Mouse (Mus musculus) erythroblast, adult 5-6 weeks (primary cell): ENCODE data around the gene Ptprn2. TPM values are rescaled to one million over a fixed set of nuclear protein-coding genes. Genes with fewer than 3 reads are reported as not detected.

ENCODE experiments used
- ATAC-seq: replicated peaks from 2 replicates; pipeline ENCODE4 v1.8.0; 2016; ENCODE audit warnings: moderate number of reproducible peaks, mild to moderate bottlenecking, moderate TSS enrichment, inconsistent platforms; ENCODE audit not compliant: poor library complexity, low FRiP score, severe bottlenecking
- total RNA-seq, 2 experiments: library from RNA; stranded (forward) in 1 of 2; stranded (reverse) in 1 of 2; fragments of 150-400 nt in 1 of 2; fragments of 200-764, 138-1000 nt in 1 of 2; gene quantifications; 2 replicates each; pipeline versions ENCODE4 v1.2.3 to v1.2.4; 2015 to 2017; ENCODE audit warnings: low replicate concordance in 2 of 2

The Ptprn2 gene
- total RNA-seq, 2 experiments from 2014 or later: not detected

DNA sequence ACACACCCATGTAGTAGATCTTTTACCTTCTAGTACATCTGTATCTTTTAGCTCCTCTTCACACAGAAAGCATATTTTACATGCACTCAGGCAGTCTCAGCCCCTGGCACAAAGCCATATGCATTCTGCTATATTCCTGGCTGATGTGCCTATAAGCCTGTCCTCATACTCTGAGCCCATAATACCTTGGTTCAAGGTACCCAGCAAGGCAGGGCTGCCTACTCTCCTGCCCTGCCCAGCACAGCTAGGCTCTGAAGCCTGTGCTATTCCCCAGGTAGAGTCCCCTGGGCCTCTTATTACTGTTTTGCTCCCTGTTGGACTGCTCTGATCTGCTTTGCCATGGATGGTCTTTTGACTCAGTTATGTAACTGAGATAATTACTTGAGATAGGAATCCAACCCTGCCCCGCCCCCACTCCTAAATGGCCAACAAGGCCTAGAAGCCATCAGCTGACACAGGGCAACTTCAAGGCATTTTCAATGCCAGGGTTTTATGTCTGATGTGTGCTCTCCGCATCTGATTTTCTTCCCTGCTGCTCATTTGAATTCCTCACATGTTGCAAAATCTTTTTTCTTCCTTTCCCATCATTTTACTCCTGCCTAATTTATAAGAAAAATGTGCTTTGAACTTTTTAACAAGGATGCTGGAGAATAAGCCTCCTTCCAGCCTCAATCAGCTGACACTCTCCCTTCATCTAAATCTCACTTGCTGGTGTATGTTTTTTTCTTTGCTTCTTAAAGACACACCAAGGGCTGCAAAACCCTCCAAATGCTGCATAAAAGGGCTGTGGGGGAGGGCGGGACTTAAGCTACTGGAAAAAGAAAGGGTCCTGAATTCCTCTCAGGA is 598.6 kb downstream of the Ptprn2 start:
- no peak for ATAC-seq

DNA sequence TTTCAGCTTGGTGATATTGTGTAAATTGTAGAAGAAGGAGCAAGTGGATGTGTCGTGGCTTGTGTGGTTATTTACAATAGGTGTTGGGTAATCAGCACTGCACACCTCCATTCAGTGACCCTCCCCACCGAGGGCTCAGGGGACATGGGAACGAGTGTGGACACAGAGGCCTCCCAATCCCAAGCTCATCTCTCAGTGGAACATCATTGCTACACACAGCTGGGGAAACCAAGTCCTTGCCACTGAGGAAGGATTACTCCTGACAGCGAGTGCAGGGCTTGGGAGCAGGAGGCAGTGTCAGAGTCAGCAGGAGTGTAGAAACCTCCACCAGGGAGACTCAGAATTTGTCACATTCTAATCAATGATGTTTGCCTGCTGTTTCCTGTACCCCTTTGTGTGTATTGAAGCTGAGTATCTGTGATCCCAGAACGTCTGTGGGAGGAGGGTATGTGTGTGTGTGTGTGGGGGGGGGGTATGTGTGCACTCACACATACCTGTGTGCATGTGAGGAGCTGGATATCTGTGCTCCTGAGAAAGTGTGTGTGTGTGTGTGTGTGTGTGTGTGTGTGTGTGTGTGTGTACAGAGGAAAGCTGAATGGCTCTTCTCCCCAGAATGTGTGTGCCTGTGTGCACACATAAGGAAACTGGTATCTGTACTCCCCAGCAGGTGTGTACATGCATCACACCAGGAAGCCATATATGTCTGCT is 599.3 kb downstream of the Ptprn2 start:
- no peak for ATAC-seq

DNA sequence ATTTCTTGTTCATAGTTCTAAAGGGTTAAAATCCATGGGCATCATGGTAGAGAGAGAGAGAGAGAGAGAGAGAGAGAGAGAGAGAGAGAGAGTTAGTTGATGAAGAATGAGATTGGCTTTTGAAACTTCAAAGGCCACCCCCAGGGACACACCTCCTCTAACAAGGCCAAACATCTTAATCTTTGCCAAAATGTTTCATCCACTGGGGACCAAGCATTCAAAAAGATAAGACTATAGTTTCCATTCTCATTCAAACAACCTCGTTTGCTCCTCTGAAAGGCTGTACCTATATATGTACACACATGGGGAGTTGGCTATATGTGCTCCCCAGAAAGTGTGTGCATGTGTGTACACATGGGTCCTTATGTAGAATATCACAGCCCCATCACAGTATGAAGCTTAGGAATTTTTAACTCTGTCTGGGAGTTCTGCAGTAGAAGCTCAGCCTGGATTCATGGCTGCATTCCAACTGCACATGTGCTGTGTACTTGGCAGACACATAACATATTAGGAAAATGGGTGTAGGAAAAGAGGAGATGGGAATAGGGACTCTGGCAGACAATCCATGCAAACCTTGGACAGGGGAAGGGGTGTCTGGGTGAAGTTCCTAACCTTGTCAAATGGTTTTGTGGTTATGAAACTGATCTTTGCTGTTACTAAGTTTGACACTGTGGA is 600.3 kb downstream of the Ptprn2 start:
- ATAC-seq: no peak

DNA sequence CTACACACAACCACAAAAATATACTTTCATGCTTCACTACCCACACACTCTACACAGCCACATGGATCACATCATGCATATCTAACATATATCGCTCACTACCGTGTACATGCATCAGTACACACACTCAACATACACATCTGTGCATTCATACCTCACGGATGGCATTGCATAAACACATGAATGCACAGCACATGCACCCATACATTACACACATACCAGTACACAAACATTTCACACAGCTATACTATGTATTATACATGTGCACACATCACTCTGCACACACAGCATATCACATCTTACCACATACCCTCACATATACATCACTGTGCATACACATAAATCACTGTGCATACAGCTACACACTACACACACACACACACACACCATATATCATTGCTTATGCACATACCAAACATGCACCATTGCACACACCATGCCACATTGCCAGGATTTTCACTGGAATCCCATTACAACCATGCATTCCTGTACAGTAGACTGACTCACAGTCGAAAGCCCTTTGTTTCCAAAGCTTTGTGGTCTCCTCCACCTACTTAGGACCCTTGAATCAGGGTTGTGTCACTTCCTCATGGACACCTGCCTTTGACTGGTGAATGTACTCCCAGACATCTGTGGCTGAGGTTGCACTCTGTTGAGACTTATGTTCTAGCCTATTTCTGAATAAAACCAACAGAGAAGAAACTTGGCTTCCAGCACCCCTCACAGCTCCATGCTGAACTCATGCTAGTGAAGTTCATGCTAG is 607.0 kb downstream of the Ptprn2 start:
- no peak for ATAC-seq

DNA sequence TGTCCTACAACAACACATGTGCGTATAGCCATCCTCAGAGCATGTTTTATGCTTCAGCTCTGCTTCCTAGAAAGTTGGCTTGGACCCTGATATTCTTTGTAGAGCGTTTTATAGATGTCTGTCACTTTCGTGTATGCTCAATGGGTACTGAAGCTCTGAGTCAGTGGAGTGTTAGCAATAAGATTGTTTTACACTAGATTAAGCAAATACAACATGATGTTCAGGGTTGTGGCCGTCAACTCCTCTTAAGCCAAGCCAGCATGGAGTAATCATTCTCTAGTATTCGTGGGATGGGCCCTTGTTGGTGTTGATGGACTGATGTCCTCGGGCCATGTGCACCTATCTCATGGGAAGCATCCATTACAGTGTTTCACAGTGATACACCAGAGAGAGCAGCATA is 610.4 kb downstream of the Ptprn2 start:
- ATAC-seq: no peak

GRCm38 (mm10) chr12:117098295-117098694 is 612.8 kb downstream of the Ptprn2 start:
- no peak for ATAC-seq

- ATAC-seq: no peak
These were observed 621.2 kb downstream of the Ptprn2 start for GRCm38 (mm10) chr12:117106696-117107095.

- ATAC-seq: no peak
These were observed 621.7 kb downstream of the Ptprn2 start for GRCm38 (mm10) chr12:117107143-117107616.

DNA sequence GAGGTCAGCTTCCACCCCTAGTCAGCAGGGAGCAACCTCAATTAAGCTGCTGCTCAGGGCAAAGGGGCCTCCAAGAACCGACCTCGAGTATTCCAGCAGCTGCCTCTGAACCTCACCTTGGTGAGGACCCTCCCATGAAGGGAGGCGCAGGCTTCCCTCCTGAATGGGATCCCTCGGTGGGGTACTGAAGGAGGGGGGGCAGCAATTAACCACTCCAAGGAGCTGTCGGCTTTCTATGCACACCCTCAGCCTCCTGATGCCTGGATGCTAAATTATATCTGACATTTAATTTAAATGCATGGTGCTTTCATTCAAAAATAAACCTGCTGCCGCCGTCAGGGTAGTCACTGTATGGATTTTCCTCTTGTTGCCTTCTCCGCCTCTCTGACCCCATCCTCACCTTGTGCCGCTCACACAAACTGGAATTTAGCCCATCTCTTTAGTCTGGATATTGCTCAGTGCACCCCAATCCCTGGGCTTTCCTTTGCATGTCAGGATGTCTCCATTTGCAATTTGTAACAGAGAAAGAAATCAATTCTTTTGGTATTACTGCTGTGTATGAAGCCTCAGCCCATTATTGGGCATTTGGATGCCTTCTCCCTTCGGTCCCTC is 629.8 kb downstream of the Ptprn2 start:
- ATAC-seq: no peak

GRCm38 (mm10) chr12:117127078-117127477 is 641.6 kb downstream of the Ptprn2 start:
- no peak for ATAC-seq

DNA sequence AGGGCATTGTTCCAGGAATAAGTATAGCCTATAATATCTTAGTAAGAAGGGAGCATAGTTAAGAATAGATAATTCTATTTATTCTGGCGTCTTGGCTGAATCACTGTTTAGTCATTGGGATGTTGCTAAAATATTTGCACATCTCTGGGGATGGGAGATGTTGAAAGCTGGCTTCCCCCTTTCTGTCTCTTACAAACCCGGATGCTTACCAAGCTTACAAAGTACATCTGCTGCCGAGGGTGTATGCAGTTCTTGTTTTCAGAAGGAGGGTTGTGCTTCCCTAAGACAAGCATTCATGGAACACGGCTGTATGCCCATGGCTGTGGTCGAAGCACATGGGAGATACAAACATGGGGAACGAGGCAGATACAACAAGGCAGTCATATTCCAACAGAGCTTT is 642.0 kb downstream of the Ptprn2 start:
- ATAC-seq: no peak

- ATAC-seq: no peak
These were observed 646.6 kb downstream of the Ptprn2 start for GRCm38 (mm10) chr12:117132095-117132494.

DNA sequence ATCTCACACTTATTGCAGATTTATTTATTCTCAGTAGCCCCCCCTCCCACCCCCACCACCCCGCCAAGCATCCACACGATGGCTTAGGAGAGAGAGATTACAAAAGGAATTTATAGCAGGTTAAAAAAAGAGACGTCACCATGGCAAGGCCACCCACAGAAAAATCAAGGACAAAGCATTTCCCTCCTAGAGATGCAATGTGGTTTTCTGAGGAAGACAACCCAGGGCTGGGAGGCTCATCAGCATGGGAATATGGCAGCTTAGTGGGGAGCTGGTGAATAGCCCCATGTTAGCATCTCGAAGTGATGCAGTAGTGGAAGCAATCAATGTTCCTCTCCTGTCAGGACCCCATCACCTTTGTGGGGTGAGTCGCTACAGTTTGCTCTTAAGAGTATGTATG is 649.7 kb downstream of the Ptprn2 start:
- no peak for ATAC-seq

DNA sequence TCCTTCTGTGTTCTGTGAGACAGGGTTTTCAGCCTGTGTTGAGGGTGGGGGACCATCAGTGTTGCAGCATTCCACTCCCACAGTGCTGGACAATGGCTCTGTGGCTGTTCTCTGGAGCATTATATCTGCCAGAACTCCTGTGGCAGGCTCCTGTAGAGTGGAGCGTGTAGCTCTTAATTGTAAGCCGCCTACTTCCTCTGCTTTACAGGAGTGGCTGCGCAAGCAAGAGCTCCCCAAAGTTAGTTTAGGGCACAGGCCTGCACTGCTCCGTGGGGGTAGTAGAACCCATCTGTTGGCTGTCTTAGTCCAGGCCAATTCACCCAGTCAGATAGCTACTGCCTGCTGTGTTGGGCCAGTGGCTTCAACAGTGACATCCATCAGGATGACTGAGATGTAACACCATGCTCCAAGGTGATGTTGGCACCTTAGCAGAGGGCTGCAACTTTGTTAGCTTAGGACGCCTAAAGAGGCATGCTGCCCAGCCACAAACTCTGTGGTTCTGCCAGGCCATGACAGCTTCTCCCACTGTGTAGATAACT is 651.0 kb downstream of the Ptprn2 start:
- no peak for ATAC-seq

GRCm38 (mm10) chr12:117140901-117141300 is 655.4 kb downstream of the Ptprn2 start:
- no peak for ATAC-seq

DNA sequence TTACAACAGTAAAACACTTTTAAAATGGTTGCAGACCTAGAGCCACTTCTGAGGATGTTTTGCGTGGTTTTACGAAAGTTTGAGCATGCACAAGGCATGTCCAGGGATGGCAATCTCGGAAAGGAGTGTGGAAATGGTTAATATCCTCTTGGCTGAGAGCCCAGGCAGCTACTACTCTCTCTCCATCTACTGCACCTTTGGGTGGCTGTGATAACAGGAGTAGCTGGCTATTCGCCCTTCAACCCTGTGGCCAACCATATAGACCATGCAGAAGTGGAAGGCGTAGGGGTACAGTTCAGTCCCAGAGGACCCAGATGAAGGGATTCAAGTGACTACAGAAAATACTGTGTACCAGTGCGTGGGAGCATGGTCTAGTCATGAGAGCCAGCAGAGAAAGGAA is 655.9 kb downstream of the Ptprn2 start:
- ATAC-seq: no peak

DNA sequence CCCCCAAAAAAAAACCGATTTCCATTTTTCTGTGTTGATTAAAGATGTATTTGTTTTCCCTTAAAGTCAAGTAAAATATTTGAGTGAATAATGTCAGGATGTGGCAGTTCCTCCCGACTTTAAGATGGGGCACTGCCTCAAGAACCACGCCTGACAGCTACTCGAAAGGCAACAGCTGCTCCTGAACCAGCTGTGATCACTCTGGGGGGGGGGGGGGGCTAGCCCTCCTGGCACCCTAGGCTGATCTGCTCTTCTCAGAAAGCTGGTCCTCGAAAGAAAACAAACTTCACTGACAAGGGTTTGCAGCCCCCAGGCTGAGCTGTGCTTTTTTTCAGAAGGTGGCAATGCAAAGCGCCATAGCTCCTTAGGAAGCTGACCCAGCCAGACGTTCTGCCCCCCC is 663.7 kb downstream of the Ptprn2 start:
- ATAC-seq: no peak

DNA sequence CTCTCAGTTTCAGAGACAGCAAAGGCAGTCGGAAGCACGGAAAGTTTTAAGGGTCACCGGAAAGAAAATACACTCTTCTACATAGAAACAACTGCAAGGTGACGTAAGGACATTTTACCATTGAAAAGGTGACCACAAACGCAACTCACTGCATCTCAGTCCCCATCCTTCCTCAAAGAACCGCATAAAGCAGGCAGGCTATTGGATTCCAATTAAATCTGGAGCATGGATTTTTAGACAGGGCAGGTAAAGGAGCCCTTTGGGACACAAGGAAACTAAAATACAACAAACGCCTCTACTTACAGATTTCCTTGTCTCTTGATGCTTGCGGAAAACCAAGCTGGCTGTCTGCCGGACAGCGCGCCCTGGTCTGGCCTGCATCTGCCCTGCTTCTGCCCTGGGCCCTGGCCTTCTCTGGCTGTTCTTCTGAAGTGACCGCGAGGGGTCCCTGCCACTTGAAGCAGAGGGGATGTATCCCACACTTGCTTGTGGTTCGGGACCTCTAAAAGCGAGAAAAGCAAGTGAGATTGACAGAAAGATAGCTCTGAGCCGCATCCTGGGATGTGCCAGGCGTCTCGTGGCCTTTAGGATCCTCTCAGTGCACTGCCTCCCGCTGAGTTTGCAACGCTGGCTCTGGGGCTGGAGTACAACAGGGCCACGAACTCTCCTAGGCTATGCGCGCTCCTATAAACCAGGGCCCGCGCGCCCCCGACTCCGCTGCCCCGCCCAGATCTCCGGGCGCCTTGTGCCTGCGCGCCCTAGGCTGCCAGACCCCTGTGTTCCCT is 665.3 kb downstream of the Ptprn2 start:
- no peak for ATAC-seq
